Mouse (Mus musculus) hindbrain, postnatal 0 days (tissue): ENCODE measurements around the gene Lix1l. TPM values are rescaled to one million over a fixed set of nuclear protein-coding genes. Genes with fewer than 3 reads are reported as not detected.

Experiments used
- ATAC-seq: fragments of 200-750 bp; cut with Nextera tagmentation; 2 replicates; pipeline ENCODE4 v1.8.0; 2017; ENCODE audit warnings: mild to moderate bottlenecking, moderate TSS enrichment, moderate library complexity
- DNase-seq: peaks from one replicate; pipeline ENCODE4 v3.0.0-alpha.2; 2015; ENCODE audit warnings: low spot score
- H3K27ac ChIP-seq: fragments of 300-500 bp; sonication (generic); 2 replicates; pipeline ENCODE4 v1.5.1; 2014; ENCODE audit warnings: mild to moderate bottlenecking
- H3K27me3 ChIP-seq: fragments of 300-500 bp; sonication (generic); 2 replicates; pipeline ENCODE4 v1.6.1; 2014; ENCODE audit warnings: low read length, mixed read lengths; ENCODE audit not compliant: insufficient read depth
- H3K36me3 ChIP-seq: fragments of 300-500 bp; sonication (generic); 2 replicates; pipeline ENCODE4 v1.6.1; 2014; ENCODE audit warnings: low read length, mixed read lengths; ENCODE audit not compliant: insufficient read depth
- H3K4me1 ChIP-seq: fragments of 300-500 bp; sonication (generic); 2 replicates; pipeline ENCODE4 v1.6.1; 2014; ENCODE audit warnings: antibody characterized with exemption, low read length, mixed read lengths; ENCODE audit not compliant: insufficient read depth
- H3K4me2 ChIP-seq: fragments of 300-500 bp; sonication (generic); 2 replicates; pipeline ENCODE4 v1.6.1; 2014; ENCODE audit warnings: low read depth, mild to moderate bottlenecking, low read length, moderate library complexity, mixed read lengths
- H3K4me3 ChIP-seq: fragments of 300-500 bp; sonication (generic); 2 replicates; pipeline ENCODE4 v1.5.1; 2014; ENCODE audit warnings: low read length
- H3K9ac ChIP-seq: fragments of 300-500 bp; sonication (generic); replicated peaks from 2 replicates; pipeline ENCODE4 v1.6.1; 2014; ENCODE audit warnings: mild to moderate bottlenecking, low read length, moderate library complexity, mixed read lengths
- H3K9me3 ChIP-seq: fragments of 300-500 bp; sonication (generic); 2 replicates; pipeline ENCODE4 v1.6.1; 2016; ENCODE audit warnings: low read length, mixed read lengths
- CTCF ChIP-seq: IDR thresholded peaks from 2 replicates; pipeline ENCODE4 v1.5.1; 2016; ENCODE audit warnings: antibody characterized with exemption, control low read depth, low read depth
- WGBS: fragments of 180-500 bp; shearing (Covaris S2); extraction: QIAGEN DNeasy Blood & Tissue Kit; methylation state at CpG from one replicate; pipeline ENCODE4 v1.1.7; 2014; 5-methylcytosine and 5-hydroxymethylcytosine counted together
- polyA plus RNA-seq: library from polyadenylated mRNA; unstranded; fragments of >200 nt; fragmentation: Nextera tagmentation; extraction: Ambion mirVana; gene quantifications from 2 replicates; pipeline ENCODE4 v1.2.1, GENCODE M21; 2015
- total RNA-seq: library from RNA; depleted of rRNA; stranded (reverse); fragments of >200 nt; gene quantifications from 2 replicates; pipeline ENCODE4 v1.2.3, GENCODE M21; 2014

Lix1l gene
- total and polyA plus RNA-seq, 2 experiments from 2014 or later = 3.9 to 48.4 TPM

DNA sequence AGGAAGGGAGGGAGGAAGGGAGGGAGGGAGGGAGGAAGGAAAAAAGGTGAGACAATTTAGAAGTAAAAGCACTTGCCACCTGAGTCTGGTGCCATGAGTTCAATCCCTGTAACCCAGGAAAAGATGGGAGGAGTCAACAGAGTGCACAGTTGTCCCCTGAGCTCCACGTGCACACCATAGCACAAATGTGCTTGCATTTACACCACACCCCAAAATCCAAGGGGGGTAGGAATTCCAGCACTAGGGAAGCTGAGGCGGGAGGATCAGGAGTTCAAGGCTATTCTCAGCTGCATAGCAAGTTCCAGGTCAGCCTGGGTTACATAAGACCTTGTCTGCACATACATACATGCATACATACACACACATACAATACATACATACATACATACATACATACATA is 29.6 kb upstream of the Lix1l start:
- H3K27ac ChIP-seq = no peak overlapping the region
- no peak for TF ChIP-seq CTCF
- ATAC-seq = no peak
- whole genome bisulfite sequencing = 83% methylated on average over 2 of the region's 2 CpGs
- H3K4me2 ChIP-seq = no peak overlapping the region
- H3K4me3 ChIP-seq = no peak overlapping the region
- no peaks in the 10 kb centered on the region for H3K9me3 ChIP-seq
- no peak overlapping the region for H3K9ac ChIP-seq
- no peaks in the 10 kb centered on the region for H3K4me1 ChIP-seq
- DNase-seq = no peak
- H3K36me3 ChIP-seq = no peaks in the 10 kb centered on the region
- no peaks in the 10 kb centered on the region for H3K27me3 ChIP-seq

DNA sequence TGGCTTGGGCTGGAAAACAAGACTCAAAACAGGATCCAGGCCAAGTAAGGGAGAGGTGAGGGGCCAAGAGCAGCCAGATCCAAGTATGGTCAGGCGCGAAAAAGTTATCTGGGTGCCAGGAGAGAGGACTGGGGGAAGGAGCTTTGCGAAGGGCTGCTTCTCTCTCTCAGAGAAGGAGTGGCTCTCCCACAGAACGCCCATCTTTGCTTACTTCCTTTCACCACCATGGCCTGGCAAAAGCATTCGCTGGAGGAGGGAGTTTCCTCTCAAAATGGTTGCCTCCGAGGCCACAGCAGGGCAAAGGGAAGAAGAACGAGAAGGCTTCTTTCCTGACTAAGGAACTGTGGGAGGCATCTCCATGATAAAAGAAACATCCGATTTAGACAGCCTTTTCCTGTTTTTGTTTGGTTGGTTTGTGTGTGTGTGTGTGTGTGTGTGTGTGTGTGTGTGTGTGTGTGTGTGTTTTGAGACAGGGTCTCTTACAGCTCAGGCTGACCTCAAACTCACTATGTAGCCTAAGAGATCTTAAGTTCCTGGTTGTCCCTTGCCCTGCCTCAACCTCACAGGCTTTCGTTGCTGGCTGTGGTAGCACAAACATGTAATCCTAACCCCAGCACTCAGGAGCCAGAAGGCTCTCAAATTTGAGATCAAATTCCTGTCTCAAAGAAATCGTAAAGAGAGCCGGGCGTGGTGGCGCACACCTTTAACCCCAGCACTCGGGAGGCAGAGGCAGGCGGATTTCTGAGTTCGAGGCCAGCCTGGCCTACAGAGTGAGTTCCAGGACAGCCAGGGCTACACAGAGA is 28.9 kb upstream of the Lix1l start:
- no peak overlapping the region for H3K4me3 ChIP-seq
- no peaks in the 10 kb centered on the region for H3K9me3 ChIP-seq
- 74% methylated on average over 16 of the region's 16 CpGs for WGBS
- no peak for ATAC-seq
- peak overlapping the region; percentile 11; the same call in 1 of the 2 replicates for H3K27ac ChIP-seq
- TF ChIP-seq CTCF = no peak
- no peak overlapping the region for H3K4me2 ChIP-seq
- H3K27me3 ChIP-seq = no peaks in the 10 kb centered on the region
- no peak for DNase-seq
- no peak overlapping the region for H3K9ac ChIP-seq
- H3K4me1 ChIP-seq = 0 out of 2 replicates have a peak, but pooled peaks cover 2% of the 10 kb centered on the region
- H3K36me3 ChIP-seq = no peaks in the 10 kb centered on the region

DNA sequence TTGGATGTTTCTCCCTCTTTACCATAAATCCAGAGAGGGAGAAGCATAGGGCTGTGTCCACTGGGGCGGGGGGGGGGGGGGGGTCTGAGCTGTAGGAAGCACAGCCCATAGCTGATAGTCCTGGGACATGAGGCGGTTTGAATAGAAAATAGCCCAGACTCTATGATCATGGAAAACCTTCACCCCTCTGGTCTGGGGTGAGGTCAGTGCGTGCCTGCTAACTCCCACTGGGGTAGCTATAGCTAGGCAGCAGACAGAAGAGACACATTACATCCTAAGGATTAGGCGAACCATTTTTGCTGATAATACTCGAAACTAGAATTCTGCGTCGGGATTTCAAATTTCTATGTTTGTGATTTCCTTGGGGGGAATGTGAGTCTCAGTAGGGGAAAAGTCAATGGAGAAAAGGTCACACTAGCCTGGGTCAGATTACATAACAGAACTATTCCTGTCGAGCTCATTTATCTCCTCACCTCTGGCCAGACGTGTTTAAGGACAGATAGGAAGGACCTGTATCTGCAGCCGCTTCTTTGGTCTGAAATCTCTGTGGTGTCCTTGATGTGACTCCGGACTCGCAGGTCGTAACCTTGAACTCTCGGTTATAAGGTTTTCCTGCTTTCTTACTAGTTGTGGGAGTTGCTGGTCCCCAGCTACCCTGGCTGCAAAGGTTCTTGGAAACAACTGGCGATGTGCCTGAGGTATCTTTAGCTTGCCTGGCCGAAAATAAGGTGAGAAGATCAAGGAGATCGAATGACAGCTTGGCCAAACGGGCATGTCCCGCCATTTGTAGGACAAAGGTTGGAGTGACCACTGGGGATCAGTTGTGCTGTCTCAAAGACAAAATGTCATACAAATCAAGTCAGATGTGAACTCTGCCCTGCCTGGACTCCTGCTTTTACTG is 27.1 kb upstream of the Lix1l start:
- DNase-seq (no peak), ATAC-seq (no peak)
- Histone ChIP-seq H3K36me3 (no peaks in the 10 kb centered on the region), H3K9ac (no peak overlapping the region), H3K27me3 (no peaks in the 10 kb centered on the region), H3K9me3 (no peaks in the 10 kb centered on the region), H3K27ac (no peak overlapping the region), H3K4me2 (no peak overlapping the region), H3K4me1 (0 out of 2 replicates have a peak, but pooled peaks cover 4% of the 10 kb centered on the region), H3K4me3 (no peak overlapping the region)
- 87% methylated on average over 19 of the region's 19 CpGs for WGBS
- no peak for TF ChIP-seq CTCF

DNA sequence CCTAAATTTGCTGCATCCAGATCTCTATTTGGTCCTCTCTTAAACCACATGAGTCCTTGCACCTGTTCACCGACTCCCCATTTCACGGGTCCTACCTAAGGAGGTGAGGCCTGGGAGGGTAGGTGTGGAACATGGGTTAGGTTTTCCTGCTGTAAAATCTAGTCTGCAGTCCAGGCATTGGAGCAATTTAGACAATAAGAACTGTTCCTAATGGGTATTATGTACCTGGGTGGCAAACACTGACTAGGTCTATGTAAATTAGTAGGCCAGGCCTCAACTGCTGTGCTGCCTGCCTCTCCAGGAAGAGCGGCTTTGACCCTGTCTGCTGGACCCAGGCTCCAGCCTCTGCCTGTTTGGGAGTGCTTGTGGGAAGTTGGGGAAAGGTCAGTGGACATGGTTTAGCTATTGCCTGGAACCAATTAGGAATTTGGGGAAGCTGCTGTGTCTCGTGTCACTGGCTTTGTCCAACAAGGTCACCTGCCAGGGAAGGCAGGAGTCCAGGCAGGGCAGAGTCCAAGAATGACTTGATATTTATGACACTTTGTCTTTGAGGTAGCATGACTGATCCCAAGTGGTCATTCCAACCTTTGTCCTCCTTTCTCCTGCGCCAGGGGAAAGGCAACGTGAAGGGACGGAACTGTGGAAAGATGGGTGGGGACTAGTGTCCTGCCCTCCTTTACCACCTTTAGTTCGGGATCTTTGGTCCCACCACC is 25.5 kb upstream of the Lix1l start:
- H3K27ac ChIP-seq = peak overlapping the region; percentile 78; the same call in 1 of the 2 replicates
- ATAC-seq (no peak), DNase-seq (no peak)
- H3K9ac ChIP-seq = no peak overlapping the region
- no peak overlapping the region for H3K4me2 ChIP-seq
- H3K4me3 ChIP-seq = no peak overlapping the region
- H3K9me3 ChIP-seq = no peaks in the 10 kb centered on the region
- 0 out of 2 replicates have a peak, but pooled peaks cover 4% of the 10 kb centered on the region for H3K4me1 ChIP-seq
- no peaks in the 10 kb centered on the region for H3K27me3 ChIP-seq
- WGBS = 79% methylated on average over 8 of the region's 8 CpGs
- no peak for TF ChIP-seq CTCF
- H3K36me3 ChIP-seq = no peaks in the 10 kb centered on the region

DNA sequence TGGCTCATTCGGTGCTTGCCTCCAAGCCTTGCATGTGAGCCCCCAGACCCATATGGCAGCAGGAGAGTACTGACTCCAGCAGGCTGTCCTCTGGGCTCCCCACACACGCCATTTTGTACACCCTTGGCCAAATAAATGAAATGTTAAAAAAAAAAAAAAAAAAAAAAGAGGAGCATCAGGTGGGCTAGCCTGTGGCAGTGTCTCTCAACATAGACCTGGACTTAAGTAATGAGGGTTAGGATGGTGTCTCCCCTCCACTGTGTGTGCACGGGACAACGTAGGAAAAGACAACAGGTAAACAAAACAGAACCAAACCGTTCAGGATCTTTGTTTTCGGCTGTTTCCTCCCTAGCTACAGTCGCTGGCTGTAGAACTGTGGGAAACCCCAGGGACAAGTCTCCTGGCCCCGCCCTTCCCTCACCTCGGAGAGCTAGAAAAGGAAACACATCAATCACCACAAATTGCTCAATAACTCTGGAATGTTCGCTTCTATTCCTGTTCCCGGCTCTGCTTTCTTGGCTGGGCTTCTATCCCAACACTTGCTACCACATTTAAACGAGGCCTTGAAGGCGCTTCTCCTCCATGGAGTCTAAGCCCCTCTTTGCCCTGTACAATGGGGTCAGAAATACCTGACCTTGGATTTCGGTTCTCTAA is 24.8 kb upstream of the Lix1l start:
- H3K4me2 ChIP-seq = peak overlapping the region; percentile 27; the same call in 1 of the 2 replicates
- no peaks in the 10 kb centered on the region for H3K27me3 ChIP-seq
- ATAC-seq = no peak
- no peak overlapping the region for H3K9ac ChIP-seq
- peak overlapping the region; percentile 78 for H3K27ac ChIP-seq
- WGBS = 56% methylated on average over 14 of the region's 14 CpGs
- H3K4me1 ChIP-seq = 0 out of 2 replicates have a peak, but pooled peaks cover 4% of the 10 kb centered on the region
- no peaks in the 10 kb centered on the region for H3K36me3 ChIP-seq
- TF ChIP-seq CTCF = no peak
- H3K4me3 ChIP-seq = no peak overlapping the region
- H3K9me3 ChIP-seq = no peaks in the 10 kb centered on the region
- DNase-seq = no peak
